Comparison of ENCODE assay signal across 33 mouse cellular contexts in genomic region chr3:146735657-146736056, GRCm38 (mm10). TPM values are rescaled to one million over a fixed set of nuclear protein-coding genes. Genes with fewer than 3 reads are reported as not detected.
A peak's percentile ranks its signal among the peaks of the same experiment; 100 is the strongest.
DNase-seq lines count a peak whose midpoint lies in the region; ATAC-seq lines count a peak whose summit lies in the region.
"Had no signal": no experiment of that assay in that cellular context is flagged by ENCODE, and none has a peak within 500 bp of the region (broad histone marks: within the 10 kb centered on the region; RNA-seq: fewer than 3 reads in every experiment).

No protein-coding gene starts in this region.

- 0 out of 2 replicates have a peak, but pooled peaks have one; percentile 8 for ATAC-seq in frontal cortex, adult (ENCODE audit: low TSS enrichment)
- no peak for ATAC-seq in heart, embryonic 13.5 days (ENCODE audit: extremely low read depth, insufficient number of reproducible peaks, low FRiP score, low TSS enrichment)
- peak; percentile 65; the same call in 1 of the 2 replicates for ATAC-seq in liver, embryonic 13.5 days (ENCODE audit: low read depth)
- ATAC-seq in liver, embryonic 12.5 days = no peak
- peak; percentile 51 for ATAC-seq in megakaryocyte progenitor cell, adult 5-6 weeks (replicated peaks; ENCODE audit: poor library complexity)
- ATAC-seq: forebrain, postnatal 0 days; intestine, postnatal 0 days had no signal

- H3K9ac ChIP-seq in heart, embryonic 13.5 days = no peak overlapping the region
- no peak overlapping the region for H3K9ac ChIP-seq in liver, embryonic 13.5 days
- no peak overlapping the region for H3K9ac ChIP-seq in liver, embryonic 12.5 days
- H3K9ac ChIP-seq: embryonic facial prominence, embryonic 15.5 days; forebrain, embryonic 12.5 days; forebrain, postnatal 0 days; hindbrain, embryonic 14.5 days; neural tube, embryonic 12.5 days had no signal

- no peaks in the 10 kb centered on the region for H3K9me3 ChIP-seq in heart, embryonic 13.5 days
- no peaks in the 10 kb centered on the region for H3K9me3 ChIP-seq in liver, embryonic 13.5 days (replicated peaks)
- H3K9me3 ChIP-seq in liver, embryonic 12.5 days (replicated peaks) = no peaks in the 10 kb centered on the region
- H3K9me3 ChIP-seq: embryonic facial prominence, embryonic 10.5 days; embryonic facial prominence, embryonic 15.5 days; forebrain, embryonic 12.5 days; midbrain, embryonic 10.5 days; neural tube, embryonic 12.5 days had no signal

- no peak overlapping the region for H3K4me3 ChIP-seq in heart, embryonic 13.5 days
- no peak overlapping the region for H3K4me3 ChIP-seq in liver, embryonic 13.5 days (replicated peaks)
- H3K4me3 ChIP-seq in liver, embryonic 12.5 days = no peak overlapping the region
- H3K4me3 ChIP-seq: embryonic facial prominence, embryonic 10.5 days; embryonic facial prominence, embryonic 15.5 days; forebrain, embryonic 12.5 days; midbrain, embryonic 10.5 days; myocyte; neural tube, embryonic 12.5 days had no signal

- intact Hi-C loops in heart, postnatal 25 days (cut with DNase I) = no loop called here

- peak overlapping the region; percentile 3; the same call in 1 of the 2 replicates for H3K4me2 ChIP-seq in heart, embryonic 13.5 days
- no peak overlapping the region for H3K4me2 ChIP-seq in liver, embryonic 13.5 days
- no peak overlapping the region for H3K4me2 ChIP-seq in liver, embryonic 12.5 days
- H3K4me2 ChIP-seq: embryonic facial prominence, embryonic 15.5 days; forebrain, embryonic 12.5 days; hindbrain, embryonic 14.5 days; neural tube, embryonic 12.5 days had no signal

- H3K27me3 ChIP-seq in heart, embryonic 13.5 days (replicated peaks) = no peaks in the 10 kb centered on the region
- H3K27me3 ChIP-seq in liver, embryonic 13.5 days = no peaks in the 10 kb centered on the region
- no peaks in the 10 kb centered on the region for H3K27me3 ChIP-seq in liver, embryonic 12.5 days (replicated peaks)
- H3K27me3 ChIP-seq: CH12.LX; embryonic facial prominence, embryonic 15.5 days; forebrain, embryonic 12.5 days; neural tube, embryonic 12.5 days had no signal

- 30% methylated on average over 3 of the region's 3 CpGs for WGBS in heart, embryonic 13.5 days
- 50% methylated on average over 3 of the region's 3 CpGs for WGBS in liver, embryonic 13.5 days (ENCODE audit: insufficient replicate concordance)
- WGBS in liver, embryonic 12.5 days (ENCODE audit: insufficient replicate concordance) = 45% methylated on average over 3 of the region's 3 CpGs

- peak overlapping the region; percentile 26; the same call in 1 of the 2 replicates for H3K27ac ChIP-seq in heart, embryonic 13.5 days (replicated peaks)
- H3K27ac ChIP-seq in liver, embryonic 13.5 days = 0 out of 2 replicates have a peak overlapping the region, but pooled peaks have one; percentile 36
- H3K27ac ChIP-seq in liver, embryonic 12.5 days = no peak overlapping the region; the same call in 1 of the 2 replicates
- H3K27ac ChIP-seq: embryonic facial prominence, embryonic 10.5 days; embryonic facial prominence, embryonic 15.5 days; forebrain, embryonic 12.5 days; hindbrain, embryonic 14.5 days; midbrain, embryonic 10.5 days; neural tube, embryonic 12.5 days; stomach, postnatal 0 days had no signal

- no peak for DNase-seq in frontal cortex, adult 2 months (ENCODE audit: extremely low spot score in 1 of 2, low spot score in 1 of 2)
- DNase-seq in heart, postnatal 25 days (ENCODE audit: low spot score) = no peak
- DNase-seq in liver, embryonic 13.5 days = no peak
- no peak for DNase-seq in gastrocnemius, postnatal 4 days (ENCODE audit: low spot score in 2 of 2)
- DNase-seq: adrenal gland, adult 8-10 months; cerebellum, adult 2 months; cerebellum, postnatal 14 days; forebrain, postnatal 0 days; gastrocnemius, postnatal 14 days; heart, adult 18-20 months; heart, postnatal 4 days; kidney, postnatal 14 days; lung, postnatal 36 days; right cerebral cortex, postnatal 4 days; thymus, adult 18-20 months; thymus, postnatal 25 days had no signal

- H3K36me3 ChIP-seq in heart, embryonic 13.5 days = peaks cover 56% of the 10 kb centered on the region
- H3K36me3 ChIP-seq in liver, embryonic 13.5 days = peaks cover 22% of the 10 kb centered on the region
- peaks cover 43% of the 10 kb centered on the region for H3K36me3 ChIP-seq in liver, embryonic 12.5 days

- peaks cover 26% of the 10 kb centered on the region for H3K4me1 ChIP-seq in heart, embryonic 13.5 days
- peaks cover 21% of the 10 kb centered on the region for H3K4me1 ChIP-seq in liver, embryonic 13.5 days (replicated peaks)
- peaks cover 24% of the 10 kb centered on the region for H3K4me1 ChIP-seq in liver, embryonic 12.5 days
- H3K4me1 ChIP-seq: embryonic facial prominence, embryonic 10.5 days; embryonic facial prominence, embryonic 15.5 days; forebrain, embryonic 12.5 days; midbrain, embryonic 10.5 days; neural tube, embryonic 12.5 days had no signal

RNA-seq across cellular contexts. Expression of gene Samd13, which starts 50.3 kb away (rescaled TPM):
- 0.48 and 0.64 TPM in 2 replicates for polyA plus RNA-seq in frontal cortex, adult 2 months (2012; rRNA removed)
- 2.3 and 2.8 TPM in 2 replicates for polyA plus RNA-seq in heart, embryonic 13.5 days (2015; fragmentation: Nextera tagmentation; extraction: Ambion mirVana)
- 1 to 10 TPM; 2.5 to 2.9 TPM for total RNA-seq in heart, postnatal 25 days (2021)
- 0.22 and 0.44 TPM in 2 replicates for polyA plus RNA-seq in liver, embryonic 13.5 days (2015; fragmentation: Nextera tagmentation; extraction: Ambion mirVana)
- polyA plus RNA-seq in liver, embryonic 12.5 days (2016; fragmentation: Nextera tagmentation; extraction: Ambion mirVana) = 0.32 and 0.46 TPM in 2 replicates
- total RNA-seq in megakaryocyte progenitor cell, adult 5-6 weeks (2015) = 1.1 and 1.2 TPM in 2 replicates
- 0.96 and 1.5 TPM in 2 replicates for total RNA-seq in megakaryocyte progenitor cell, adult 5-6 weeks (2017)
- 1 to 10 TPM in 1 of 2 experiments, under 1 TPM in 1; 0.86 to 1.1 TPM for total RNA-seq in gastrocnemius, postnatal 4 days (2021)
- total RNA-seq: CH12.LX; layer of hippocampus, adult 18-20 months; layer of hippocampus, postnatal 14 days; liver, adult 2 months had no signal
- polyA plus RNA-seq: cerebellum, adult 2 months; liver, adult 2 months; myocyte had no signal

Comparison
In these comparisons a context has a peak if more than half of its experiments do, and no peak if none do; other contexts are left out.
1. ATAC-seq: peak in frontal cortex, adult (single experiment), liver, embryonic 13.5 days (single experiment) and megakaryocyte progenitor cell, adult 5-6 weeks (single experiment); none in heart, embryonic 13.5 days (single experiment) and liver, embryonic 12.5 days (single experiment).